Mouse (Mus musculus) telencephalon, adult 2 months (tissue): ENCODE measurements at regions not wholly inside any gene's neighbourhood (a gene's known extent, or its start where the extent isn't known, plus 50 kb on each side); places are given as distances from the start of the nearest gene placed in this dataset.

Experiments
- DNase-seq: peaks from one replicate; pipeline ENCODE4 v3.0.0-alpha.2; 2011; ENCODE audit warnings: low read depth, low spot score

DNA sequence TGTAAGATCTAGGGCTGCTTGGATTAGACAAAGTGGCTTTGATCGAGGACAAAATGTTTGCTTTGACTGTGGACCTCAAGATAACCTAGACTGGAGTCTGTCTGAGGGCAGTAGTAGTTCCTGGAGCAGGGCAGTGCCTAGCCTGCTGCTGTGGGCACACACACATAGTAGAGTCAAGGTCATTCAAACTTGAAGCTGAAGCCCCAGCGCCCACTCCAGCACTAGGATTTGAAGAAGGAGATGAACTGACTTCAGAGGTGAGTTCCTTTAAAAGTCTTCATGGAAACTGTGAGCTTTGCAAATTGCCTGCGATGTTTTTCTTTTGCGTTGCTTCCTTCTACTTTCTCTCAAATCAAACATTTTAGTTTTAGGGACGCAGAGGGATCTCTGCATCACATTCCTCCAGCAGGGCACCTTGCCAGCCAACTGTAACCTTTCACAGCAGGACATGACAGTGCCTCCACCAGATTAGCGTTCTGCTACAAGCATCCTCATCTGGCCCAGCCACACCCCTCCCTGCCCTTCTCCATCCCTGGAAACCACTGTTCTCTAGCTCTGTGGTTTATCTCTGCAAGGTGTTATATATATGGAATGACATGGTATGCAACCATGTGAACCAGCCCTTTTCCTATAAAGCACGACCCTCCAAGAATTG is 377.3 kb upstream of the Gm10131 start:
- no peak for DNase-seq

DNA sequence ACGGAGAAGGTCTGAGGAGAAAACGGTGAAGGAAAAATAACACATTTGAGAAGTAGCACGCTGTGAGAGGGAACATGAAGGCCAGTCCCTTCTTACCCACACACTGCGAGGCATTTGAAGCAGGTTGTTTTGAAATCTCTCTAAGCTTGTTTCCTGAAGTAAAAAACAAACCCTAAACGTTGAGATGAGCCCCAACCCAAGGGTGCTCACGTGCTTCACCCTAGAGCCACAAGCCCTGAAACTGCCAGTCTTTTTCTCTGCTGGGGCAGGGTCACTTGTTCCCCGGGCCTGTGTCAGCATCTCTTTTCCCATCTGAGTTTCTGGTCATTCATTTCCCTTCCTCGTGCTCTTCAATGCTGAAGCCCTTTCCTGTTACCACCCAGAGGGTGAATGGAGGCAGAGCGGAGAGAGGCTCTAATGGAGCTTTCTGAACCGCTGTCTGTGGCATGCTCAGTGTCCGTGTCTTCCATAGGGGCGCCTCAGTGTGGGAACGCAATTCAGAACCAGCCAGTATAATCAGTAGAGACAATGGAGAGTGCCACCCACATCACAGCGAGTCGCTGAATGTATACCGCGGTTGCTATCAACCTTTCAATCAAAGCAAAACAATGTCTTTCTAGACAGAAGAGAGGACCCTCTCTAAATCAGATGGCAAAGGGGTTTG is 375.0 kb upstream of the Gm10131 start:
- DNase-seq: no peak

DNA sequence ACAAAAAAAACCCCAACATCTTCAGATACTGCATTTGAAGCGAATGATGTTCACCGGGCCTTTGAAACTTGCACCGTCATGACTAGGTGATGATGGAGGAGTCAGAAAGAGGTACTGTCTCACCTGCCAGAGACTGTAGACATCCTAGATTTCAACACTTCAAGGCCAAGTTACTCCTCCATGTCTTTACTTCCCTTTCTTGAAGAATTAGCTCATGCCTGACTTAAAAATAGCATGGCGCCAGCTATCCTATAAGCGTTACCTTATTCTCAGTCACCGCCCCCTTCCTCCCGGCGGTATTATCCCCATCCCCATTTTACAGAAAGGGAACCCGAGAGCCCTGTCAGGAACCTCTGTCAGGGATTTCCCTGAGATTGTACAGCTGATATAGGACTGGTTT is 374.4 kb upstream of the Gm10131 start:
- DNase-seq: no peak

DNA sequence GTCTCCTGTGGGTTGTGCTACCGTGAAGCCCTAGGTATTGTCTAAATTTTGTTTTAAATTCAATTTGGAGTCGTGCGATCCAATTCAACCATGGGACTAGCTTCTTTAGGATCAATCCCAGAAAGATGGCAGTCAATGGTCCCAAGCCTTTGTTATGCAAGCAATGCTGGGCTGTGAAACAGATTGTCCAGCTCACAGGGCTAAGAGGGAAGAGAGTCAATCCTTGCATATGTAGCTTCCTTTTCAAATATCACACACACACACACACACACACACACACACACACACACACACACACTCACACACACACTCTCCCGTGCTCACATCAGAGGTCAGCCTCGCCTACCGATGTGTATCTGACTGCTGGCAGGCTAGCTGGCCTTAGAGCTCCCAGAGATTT is 373.8 kb upstream of the Gm10131 start:
- DNase-seq: no peak

DNA sequence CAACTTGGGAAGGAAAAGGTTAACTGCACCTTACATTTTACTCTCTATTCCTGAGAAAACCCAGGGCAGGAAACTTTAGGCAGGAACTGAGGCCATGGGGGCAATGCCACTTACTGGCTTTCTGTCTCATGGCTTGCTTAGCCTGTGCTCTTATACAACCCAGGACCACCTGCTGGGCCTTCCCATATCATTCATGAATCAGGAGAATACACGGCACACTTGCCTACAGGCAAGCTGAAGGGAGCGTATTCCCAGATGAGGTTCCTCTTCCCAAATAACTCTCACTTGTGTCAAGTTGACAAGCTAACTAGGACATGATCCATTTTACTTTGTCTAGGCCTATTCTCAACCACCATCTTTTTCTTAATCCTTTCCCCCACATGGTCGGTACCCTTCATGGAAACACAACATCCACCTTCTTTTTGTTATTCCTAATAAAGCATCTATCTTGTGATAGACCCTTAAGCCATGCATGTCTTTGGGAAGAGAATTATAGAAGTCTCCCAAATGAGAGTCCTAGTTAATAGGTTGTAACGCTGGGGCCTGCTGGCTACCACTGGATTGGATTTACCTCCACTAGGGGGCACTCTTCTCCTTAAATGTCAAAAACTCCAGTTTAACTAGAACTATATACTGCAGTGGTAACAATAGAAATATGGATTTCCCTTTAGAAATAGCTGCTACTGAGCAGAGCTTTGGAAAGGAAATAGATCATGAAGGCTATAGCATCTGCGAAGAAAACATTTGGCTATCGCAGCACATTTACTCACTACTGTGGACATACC is 373.2 kb upstream of the Gm10131 start:
- peak; percentile 57 for DNase-seq

- DNase-seq: no peak
Observed at GRCm38 (mm10) chr8:34483212-34483611, 371.7 kb upstream of the Gm10131 start.

DNA sequence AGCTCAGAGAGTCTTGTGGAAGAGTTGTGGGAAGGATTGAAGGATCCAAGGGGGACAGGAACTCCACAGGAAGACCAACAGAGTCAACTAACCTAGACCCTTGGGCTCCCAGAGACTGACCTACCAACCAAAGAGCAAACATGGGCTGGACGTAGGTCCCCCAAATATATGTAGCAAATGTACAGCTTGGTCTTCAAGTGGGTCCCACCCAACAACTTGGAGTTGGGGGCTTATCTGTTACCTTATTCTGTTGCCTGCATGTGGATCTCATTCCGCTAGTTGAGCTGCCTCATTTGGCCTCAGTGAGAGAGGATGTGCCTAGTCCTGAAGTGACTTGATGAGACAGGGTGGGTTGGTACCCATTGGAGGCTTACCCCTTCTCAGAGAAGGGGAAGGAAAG is 371.1 kb upstream of the Gm10131 start:
- DNase-seq: no peak

- peak; percentile 82 for DNase-seq
Observed at GRCm38 (mm10) chr8:34480496-34480895, 369.0 kb upstream of the Gm10131 start.

GRCm38 (mm10) chr8:34478891-34479290 is 367.4 kb upstream of the Gm10131 start:
- no peak for DNase-seq

- DNase-seq: no peak
Observed at GRCm38 (mm10) chr8:34478465-34478864, 366.9 kb upstream of the Gm10131 start.

DNA sequence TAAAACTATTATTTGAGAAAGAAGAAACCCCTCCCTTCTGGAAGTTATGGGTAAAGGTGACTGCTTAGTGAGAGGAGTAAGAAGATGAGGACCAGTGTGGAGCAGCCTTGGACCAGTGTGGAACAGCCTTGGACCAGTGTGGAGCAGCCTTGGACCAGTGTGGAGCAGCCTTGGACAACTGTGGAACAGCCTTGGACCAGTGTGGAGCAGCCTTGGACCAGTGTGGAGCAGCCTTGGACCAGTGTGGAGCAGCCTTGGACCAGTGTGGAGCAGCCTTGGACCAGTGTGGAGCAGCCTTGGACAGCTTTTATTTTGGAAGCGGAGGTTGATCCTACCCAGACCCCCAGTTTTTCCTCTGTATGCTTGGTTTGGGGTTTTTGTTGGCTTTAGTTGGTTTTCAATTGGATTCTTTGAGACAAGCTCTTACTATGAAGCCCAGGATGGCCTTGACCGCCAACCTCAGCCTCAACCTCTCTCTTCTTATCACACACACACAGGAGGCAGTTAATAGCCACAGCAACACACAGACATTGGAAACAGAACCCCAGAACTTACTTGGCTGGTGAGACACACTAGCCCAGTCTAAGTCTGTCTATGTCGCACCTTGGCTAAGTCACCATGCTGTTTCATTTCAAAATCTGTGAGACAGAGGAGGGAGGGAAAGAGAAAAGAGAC is 364.7 kb upstream of the Gm10131 start:
- DNase-seq: no peak

GRCm38 (mm10) chr8:34474593-34474992 is 363.1 kb upstream of the Gm10131 start:
- DNase-seq: no peak

- DNase-seq: no peak
Observed at GRCm38 (mm10) chr8:34473769-34474168, 362.2 kb upstream of the Gm10131 start.

DNA sequence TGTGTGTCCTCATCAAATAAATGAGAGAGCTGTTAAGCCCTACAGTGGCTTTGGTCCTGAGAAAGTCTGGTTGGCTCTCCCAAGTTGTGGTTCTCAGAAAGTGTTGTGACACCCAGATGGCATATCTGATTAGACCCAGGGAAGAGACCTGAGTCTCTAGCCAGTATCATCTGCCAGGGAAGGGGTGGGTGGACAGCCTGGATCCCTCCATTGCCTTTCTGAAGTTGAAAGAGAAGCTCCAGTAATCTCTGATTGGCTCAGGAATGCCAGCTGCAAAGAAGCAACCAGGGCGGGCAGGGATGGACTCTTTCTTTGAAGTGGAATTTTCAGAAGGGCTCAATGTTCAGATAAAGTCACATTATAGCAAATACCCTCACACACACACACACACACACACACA is 361.8 kb upstream of the Gm10131 start:
- no peak for DNase-seq

DNA sequence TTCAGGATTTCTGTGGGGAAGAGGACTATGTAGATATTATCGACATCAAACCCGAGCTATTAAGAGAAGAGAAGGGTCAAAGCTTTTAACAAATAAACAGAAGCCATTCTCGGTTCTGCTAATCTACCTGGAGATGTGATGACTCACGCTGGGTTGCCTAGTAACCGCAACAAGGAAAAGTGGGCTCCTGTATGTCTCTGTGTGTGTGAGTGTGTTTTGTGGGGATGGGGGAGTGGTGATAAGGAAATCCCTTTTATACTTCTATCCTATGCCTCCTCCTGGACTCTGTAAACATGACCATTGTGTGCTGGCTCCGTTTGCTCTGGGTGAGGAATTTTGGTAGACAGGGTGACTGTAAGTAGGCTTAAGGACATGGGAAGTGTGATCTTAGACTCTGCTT is 361.3 kb upstream of the Gm10131 start:
- DNase-seq: no peak

DNA sequence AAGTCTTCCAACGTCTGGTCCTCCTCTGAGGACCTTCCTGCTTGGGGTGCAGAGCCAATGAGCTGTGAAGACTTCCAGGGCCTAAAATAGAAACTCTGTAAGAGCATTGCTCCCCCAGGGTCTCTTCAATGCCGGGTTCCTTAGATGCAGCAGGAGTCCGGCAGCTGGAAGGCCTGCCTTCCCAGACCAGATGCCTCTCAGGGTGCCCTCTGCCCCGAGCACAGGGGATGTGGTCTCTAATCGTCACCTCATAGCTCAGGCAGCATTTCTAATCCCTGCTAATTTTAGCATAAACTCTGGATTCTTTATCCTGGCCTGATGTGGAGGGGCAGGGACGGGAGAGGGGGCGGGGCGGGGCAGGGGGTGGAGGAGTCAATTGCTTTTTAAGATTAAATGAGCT is 360.9 kb upstream of the Gm10131 start:
- DNase-seq: no peak

DNA sequence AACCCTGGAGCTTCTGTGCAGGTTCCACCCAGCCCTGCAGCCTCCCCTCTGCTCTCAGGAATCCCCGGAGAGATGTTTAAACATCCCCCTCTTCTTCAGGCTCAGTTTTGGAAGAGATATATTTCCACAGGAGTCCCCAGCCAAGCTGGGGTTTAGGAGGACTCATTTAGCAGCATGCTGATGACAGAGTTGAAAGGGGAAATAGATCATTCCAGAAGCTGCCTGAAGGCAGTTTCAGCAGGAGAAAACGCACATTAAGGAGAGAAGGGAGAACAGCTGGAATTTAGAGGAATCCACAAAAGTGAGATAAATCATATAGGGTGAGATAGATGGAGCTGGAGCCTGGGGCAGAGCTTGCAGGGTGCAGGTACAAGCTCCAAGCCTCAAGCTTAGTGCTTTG is 357.6 kb upstream of the Gm10131 start:
- DNase-seq: no peak

DNA sequence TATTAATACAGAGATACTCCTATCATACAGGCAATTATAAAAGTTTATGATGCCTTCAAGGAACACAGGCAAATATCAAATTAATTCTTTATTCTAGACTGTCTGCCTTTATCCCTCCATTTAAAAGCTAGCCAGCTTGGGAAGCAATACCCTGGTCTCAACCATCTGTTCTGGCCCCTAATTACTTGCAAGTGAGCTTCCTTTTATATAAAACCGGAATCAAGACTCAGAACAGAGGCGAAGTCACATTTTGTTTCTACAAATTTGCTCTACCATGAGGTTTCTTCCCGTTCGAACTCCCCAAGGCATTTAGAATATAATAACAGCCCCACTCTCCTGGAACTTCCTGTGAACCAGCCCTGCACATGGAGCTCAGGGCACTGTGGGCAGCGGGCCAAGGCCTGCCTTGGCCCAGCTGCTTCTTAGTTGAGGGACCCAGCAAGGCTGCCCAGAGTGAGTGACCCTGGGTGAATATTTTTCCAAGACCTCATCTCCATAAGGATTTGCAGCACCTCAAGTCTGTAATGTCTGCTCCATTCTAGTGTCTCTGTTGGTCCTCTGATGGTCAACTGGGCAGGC is 355.3 kb upstream of the Gm10131 start:
- DNase-seq: no peak

- DNase-seq: no peak
Observed at GRCm38 (mm10) chr8:34465398-34465797, 353.9 kb upstream of the Gm10131 start.

GRCm38 (mm10) chr8:34462262-34462661 is 350.7 kb upstream of the Gm10131 start:
- DNase-seq: no peak

GRCm38 (mm10) chr8:34458300-34458699 is 346.8 kb upstream of the Gm10131 start:
- DNase-seq: no peak

GRCm38 (mm10) chr8:34456543-34456942 is 345.0 kb upstream of the Gm10131 start:
- DNase-seq: no peak
